1 mouse cellular context compared by ENCODE assay signal in genomic region chr17:53578249-53578648, GRCm38 (mm10).
TF ChIP-seq lines count a peak whose summit lies in the region.

No protein-coding gene starts in this region.

TF ChIP-seq in CH12.LX, 34 proteins besides CTCF, POLR2A, EP300 and RAD21 (continued from another document):
- no peak for TF ChIP-seq NRF1 (IDR thresholded peaks at IDR 0.05; ENCODE audit: low read depth, low read length)
